Mouse (Mus musculus) neutrophil, adult 5-6 weeks (primary cell): ENCODE results near the gene Kel. TPM values are rescaled to one million over a fixed set of nuclear protein-coding genes. Genes with fewer than 3 reads are reported as not detected.

ENCODE experiments used
- ATAC-seq: fragments of 151-379, 151-347 bp; 2 replicates; pipeline ENCODE4 v1.8.0; 2017; ENCODE audit warnings: mild to moderate bottlenecking, moderate TSS enrichment; ENCODE audit not compliant: insufficient number of reproducible peaks, poor library complexity, low FRiP score, severe bottlenecking; ENCODE audit errors: extremely low read depth
- total RNA-seq: library from RNA; stranded (forward); fragments of 200-1000 nt; gene quantifications from 2 replicates; pipeline ENCODE4 v1.2.3, GENCODE M21; 2017

Kel gene
- total RNA-seq = 0.47 and 1.5 TPM in 2 replicates

DNA sequence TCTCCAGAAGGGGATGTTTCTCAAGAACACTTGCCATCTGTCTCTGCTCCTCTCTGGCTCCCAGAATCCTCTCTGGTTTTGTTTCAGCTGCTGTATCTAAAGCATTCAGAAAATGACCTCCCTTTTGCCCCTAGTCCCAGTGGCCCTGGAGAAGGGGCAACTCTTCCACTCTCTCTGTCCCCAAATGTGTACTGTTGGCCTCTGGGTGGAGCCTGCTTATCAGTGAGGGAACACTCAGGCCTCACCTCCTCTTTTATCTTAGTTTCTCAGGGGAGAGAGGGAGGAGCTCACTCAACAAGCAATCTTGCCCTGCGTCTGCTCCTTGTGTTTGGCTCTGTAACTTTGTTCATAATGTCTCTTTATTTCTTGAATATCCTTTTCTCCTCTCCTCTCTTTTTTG, at the start of gene Kel:
Gene Kel, minus strand, starts transcription at position 217 of the 400 bp plus-strand sequence.
- ATAC-seq = no peak

DNA sequence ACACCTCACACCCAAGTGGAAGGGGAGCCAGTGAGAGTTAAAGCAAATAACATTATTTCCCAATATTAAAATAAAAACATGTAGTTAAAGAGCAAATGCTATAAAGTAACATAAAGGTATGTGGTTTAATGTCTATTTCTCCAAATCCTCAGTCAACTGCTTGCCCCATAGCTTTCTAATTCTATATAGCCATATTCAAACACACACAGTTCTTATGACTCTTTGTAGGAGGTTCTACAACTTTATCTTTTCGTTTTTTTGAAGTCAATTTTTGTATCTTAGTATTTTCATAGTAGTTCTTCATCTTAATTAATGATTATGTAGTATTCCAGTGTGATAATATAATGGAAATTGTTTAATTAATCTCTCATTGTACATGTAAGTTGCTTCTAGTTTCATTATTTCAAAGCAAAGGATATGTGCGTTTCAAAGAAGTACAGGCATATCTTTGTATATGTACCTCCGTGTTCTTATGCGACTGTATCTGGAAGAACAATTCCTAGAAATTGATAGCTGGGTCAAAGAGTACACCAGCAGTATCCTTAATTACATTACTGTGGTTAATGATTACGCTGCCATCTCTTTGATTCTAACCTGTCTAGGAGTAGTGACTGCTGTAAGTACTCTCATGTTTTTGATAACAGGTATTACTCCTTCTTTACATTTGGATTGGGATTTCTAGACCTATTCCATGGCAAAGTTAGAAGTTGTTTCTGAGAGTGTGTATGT, 40.7 kb upstream of the Kel start:
- ATAC-seq = no peak

GRCm38 (mm10) chr6:41741101-41741500, 37.0 kb upstream of the Kel start:
- no peak for ATAC-seq

DNA sequence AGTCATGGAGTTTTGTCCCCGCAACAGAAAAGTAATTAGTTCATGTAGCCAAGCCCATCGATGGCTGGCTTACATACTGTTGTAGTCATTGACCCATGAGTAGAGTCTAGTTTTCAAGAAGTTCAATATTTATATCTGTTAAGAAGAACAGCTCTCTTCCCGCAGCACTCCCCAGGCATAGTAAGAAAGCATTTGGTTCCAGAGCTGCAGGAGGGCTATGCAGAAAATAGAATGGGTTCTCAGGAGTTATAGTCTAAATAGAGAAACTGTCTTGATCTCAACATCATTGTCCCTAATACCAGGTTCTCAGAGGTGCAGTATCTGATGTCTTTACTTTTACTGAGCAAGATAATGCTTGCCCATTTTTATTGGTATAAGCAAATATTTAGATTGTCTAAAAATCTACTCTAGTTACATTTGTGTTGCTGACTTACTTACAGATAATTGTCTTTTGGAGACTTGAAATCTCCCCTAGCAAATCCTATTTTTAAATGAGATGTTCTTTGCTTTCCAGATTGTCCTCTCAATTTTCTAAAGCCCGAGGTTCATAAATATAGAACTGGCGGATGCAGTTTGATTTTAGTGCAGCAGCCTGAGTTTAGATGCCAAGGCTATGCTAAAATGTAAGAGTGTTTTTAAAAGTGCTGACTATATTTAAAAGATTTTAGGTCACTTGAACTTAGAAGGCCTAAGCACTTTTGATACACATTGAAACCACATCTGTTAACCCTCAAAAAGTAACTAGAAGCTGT, 30.8 kb upstream of the Kel start:
- no peak for ATAC-seq

GRCm38 (mm10) chr6:41727989-41728609, 24.0 kb upstream of the Kel start:
- no peak for ATAC-seq

DNA sequence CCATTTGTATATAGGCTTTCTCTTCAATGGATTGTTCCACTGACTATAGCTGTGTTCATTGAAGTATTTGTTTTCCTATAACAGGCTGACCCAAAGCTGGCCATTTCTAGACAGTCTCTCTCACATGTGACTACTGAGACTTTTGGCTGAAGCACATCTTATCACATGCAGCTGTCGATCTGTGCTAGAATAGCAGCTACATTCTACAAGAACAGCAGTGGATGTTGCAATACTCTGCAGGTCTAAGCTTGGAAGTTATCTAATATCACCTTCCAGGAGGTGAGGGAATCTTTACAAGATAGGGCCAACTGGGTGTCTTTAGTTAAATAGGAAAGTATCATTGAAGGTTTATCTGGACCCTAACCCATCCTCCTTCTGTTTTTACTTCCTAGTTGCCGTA, 17.3 kb upstream of the Kel start:
- no peak for ATAC-seq

DNA sequence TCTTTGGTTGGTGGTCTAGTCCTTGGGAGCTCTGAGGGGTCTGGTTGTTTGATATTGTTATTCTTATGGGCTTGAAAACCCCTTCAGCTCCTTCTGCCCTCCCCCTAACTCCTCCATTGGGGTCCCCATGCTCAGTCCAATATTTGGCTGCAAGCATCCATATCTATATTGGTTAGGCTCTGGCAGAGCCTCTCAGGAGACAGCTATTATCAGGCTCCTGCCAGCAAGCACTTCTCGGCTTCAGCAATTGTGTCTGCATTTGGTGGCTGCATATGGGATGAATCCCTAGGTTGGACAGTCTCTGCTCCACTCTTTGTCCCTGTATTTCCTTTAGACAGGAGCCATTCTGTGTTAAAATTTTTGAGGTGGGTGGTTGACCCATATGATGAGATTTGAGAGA, 6.1 kb upstream of the Kel start:
- ATAC-seq = no peak

GRCm38 (mm10) chr6:41706275-41706674, 2.1 kb upstream of the Kel start:
- ATAC-seq = no peak

- ATAC-seq = no peak
Measured at GRCm38 (mm10) chr6:41702928-41703327, 1.2 kb downstream of the Kel start.

GRCm38 (mm10) chr6:41701245-41701644, 2.9 kb downstream of the Kel start:
- ATAC-seq = no peak

GRCm38 (mm10) chr6:41694407-41694806, 9.7 kb downstream of the Kel start:
- ATAC-seq = no peak

- no peak for ATAC-seq
Measured at GRCm38 (mm10) chr6:41692200-41692599, 11.9 kb downstream of the Kel start.

- ATAC-seq = no peak
Measured at GRCm38 (mm10) chr6:41685596-41685995, 18.5 kb downstream of the Kel start.

DNA sequence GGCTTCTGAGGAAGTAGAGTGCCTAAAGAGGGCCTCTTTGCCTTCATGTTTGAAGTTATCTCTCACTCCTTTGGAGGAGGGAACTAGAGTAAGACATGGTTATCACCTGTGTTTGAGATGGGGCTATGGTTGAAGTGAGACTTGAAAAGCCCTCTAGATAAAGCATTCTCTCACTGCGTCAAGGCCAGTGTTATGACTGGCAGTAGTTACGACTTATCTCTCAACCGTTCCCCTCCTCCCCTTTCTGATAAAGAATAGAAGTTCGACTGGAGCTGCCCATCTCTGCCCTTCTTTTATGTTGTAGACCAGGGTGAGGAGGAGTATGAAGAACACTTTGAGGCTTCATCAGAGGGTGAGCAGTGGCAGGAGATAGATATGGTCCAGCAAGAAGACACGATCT, 19.2 kb downstream of the Kel start:
- no peak for ATAC-seq

DNA sequence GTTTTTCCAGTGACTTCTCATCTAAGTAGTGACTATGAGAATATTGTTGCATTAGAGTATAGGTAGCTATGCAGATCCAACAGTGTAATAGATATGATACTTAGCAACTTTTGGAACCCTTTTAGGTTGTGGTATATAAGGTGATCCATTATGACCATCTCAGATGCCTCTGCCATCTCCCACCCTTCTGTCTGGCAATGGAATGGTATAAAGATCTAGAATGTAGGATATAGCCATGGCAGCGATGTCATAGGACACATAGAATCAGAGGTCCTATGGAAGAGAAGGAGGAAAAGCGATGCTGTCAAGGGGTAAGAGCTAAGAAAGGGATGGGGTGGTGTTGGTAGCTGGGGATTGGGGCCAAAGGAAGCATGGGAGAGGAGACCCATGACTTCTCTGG, 20.0 kb downstream of the Kel start, which contains the start of gene Llcfc1:
Gene Llcfc1, plus strand, starts transcription at position 301 of the 400 bp plus-strand sequence.
- ATAC-seq = no peak

DNA sequence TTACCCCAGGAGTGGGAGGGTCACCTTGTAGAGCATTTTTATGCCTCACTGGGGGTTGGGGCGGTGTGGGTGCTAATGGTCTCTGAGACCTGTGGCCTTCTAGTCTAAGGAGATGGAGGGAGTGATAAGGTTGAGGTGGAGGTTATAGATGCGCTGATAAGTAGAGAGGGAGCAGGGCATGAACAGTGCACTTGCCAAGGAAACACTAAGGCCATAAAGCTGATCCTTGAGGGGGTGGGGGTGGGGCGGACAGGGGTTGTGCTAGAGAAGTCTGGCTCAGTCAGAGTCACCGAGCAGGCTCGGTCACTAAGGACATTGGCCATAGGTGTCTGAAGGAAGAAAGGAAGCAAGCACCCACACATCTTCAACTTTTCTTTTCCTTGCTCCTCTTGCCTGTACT, 22.5 kb downstream of the Kel start:
- no peak for ATAC-seq

DNA sequence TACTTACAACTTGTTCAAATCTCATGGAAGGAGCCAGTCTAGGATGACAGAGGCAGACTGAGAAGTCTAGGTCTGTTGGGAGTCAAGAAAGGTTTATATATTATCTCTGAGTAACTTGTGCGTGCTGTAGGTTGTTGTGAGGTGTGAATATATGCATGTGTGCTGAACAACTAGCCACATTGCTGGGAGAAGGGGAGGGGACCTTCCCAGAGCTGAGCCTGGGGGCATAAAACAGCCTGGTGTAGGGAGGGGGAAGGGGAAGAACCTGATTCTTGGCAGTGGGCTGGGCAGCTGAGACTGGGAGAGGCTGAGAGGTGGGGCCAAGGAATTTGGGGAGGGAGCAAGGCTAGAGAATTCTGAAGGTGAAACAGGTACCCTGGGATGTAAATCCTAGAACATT, 23.5 kb downstream of the Kel start, which contains the start of gene Trpv5:
Gene Trpv5, minus strand, starts transcription at position 101 of the 400 bp plus-strand sequence.
- ATAC-seq = no peak

DNA sequence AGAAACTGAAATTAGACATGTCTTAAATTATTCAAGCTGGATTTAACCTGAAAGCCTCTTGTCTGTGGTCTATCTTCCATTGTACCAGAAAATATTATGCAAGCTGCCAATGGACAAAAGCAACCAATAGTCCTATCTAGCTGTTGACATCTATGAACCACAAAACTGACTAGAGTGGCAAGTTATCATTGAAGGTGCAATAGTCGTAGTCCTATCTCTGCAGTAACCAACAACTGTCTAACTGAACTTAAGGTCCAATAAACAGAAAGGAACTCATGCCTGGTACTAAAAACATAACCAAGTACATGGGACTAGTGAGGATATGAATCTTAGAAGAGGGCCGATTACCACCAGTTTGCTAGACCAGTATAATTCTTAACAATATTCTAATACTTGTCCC, 27.6 kb downstream of the Kel start:
- ATAC-seq = no peak

GRCm38 (mm10) chr6:41662320-41662719, 41.8 kb downstream of the Kel start:
- no peak for ATAC-seq

- no peak for ATAC-seq
Measured at GRCm38 (mm10) chr6:41658487-41658886, 45.7 kb downstream of the Kel start.
